Mouse (Mus musculus) forebrain, embryonic 15.5 days (tissue): ENCODE measurements at regions not wholly inside any gene's neighbourhood (a gene's known extent, or its start where the extent isn't known, plus 50 kb on each side); places are given as distances from the start of the nearest gene placed in this dataset.
A peak's percentile ranks its signal among the peaks of the same experiment; 100 is the strongest.

Experiments used
- ATAC-seq: fragments of 200-750 bp; cut with Nextera tagmentation; replicated peaks from 2 replicates; pipeline ENCODE4 v1.8.0; 2017; ENCODE audit warnings: mild to moderate bottlenecking, moderate TSS enrichment, moderate library complexity
- H3K27ac ChIP-seq: fragments of 300-500 bp; sonication (generic); replicated peaks from 2 replicates; pipeline ENCODE4 v1.5.1; 2015; ENCODE audit warnings: mild to moderate bottlenecking, inconsistent platforms
- H3K27me3 ChIP-seq: fragments of 300-500 bp; sonication (generic); 2 replicates; pipeline ENCODE4 v1.6.1; 2015; ENCODE audit warnings: inconsistent platforms
- H3K36me3 ChIP-seq: fragments of 300-500 bp; sonication (generic); 2 replicates; pipeline ENCODE4 v1.6.1; 2015; ENCODE audit warnings: mild to moderate bottlenecking, inconsistent platforms
- H3K4me1 ChIP-seq: fragments of 300-500 bp; sonication (generic); 2 replicates; pipeline ENCODE4 v1.6.1; 2015; ENCODE audit warnings: inconsistent platforms
- H3K4me2 ChIP-seq: fragments of 300-500 bp; sonication (generic); replicated peaks from 2 replicates; pipeline ENCODE4 v1.6.1; 2015; ENCODE audit warnings: mild to moderate bottlenecking, inconsistent platforms
- H3K4me3 ChIP-seq: fragments of 300-500 bp; sonication (generic); 2 replicates; pipeline ENCODE4 v1.5.1; 2015; ENCODE audit warnings: mild to moderate bottlenecking, inconsistent platforms
- H3K9ac ChIP-seq: fragments of 300-500 bp; sonication (generic); replicated peaks from 2 replicates; pipeline ENCODE4 v1.6.1; 2015; ENCODE audit warnings: mild to moderate bottlenecking, inconsistent platforms
- H3K9me3 ChIP-seq: fragments of 300-500 bp; sonication (generic); 2 replicates; pipeline ENCODE4 v1.6.1; 2016; ENCODE audit warnings: inconsistent platforms
- WGBS: fragments of 180-500 bp; shearing (Covaris S2); methylation state at CpG from one replicate; pipeline ENCODE4 v1.1.7; 2015; ENCODE audit warnings: mixed read lengths; 5-methylcytosine and 5-hydroxymethylcytosine counted together

DNA sequence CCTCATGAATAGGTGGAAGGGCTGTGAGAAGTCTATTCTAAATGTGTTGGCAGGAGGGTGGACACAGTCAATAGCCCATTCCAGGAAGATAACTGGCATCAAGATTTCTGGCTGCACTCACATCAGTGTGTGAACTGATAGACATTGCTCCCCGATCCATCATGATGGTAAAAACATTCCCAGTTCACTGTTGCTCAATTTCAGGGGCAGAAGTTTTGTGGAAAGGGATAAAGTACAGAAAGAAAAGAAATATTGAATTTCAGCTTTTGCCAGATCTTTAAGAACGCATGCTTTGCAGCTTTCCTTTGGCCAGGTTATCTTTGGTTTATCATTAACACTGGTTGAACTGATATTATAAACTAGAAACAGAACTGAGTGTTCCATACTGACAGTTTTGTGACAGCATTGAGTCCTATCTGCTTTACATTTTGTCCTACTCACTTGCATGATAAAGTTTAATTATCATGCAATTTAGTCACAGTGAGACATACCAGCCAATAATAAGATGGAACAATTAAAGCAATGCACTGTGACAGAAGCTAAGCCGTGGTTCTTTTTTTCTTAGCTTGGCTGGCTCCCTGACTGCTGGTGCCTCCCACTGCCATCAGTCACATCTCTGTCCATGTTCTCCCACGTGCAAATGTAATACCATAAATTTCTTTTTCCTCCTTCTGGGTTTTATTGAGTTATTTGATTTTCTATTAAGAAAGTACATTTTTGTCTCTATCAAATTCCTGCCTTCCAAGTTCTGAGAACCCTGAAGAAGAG, 302.1 kb downstream of the Etaa1 start:
- no peaks in the 10 kb centered on the region for H3K4me1 ChIP-seq
- H3K4me3 ChIP-seq = no peak overlapping the region
- H3K36me3 ChIP-seq = no peaks in the 10 kb centered on the region
- WGBS = 60% methylated on average over 4 of the region's 4 CpGs
- no peak for ATAC-seq
- H3K27ac ChIP-seq = no peak overlapping the region
- no peaks in the 10 kb centered on the region for H3K27me3 ChIP-seq
- H3K4me2 ChIP-seq = no peak overlapping the region
- H3K9ac ChIP-seq = no peak overlapping the region
- H3K9me3 ChIP-seq = no peaks in the 10 kb centered on the region

DNA sequence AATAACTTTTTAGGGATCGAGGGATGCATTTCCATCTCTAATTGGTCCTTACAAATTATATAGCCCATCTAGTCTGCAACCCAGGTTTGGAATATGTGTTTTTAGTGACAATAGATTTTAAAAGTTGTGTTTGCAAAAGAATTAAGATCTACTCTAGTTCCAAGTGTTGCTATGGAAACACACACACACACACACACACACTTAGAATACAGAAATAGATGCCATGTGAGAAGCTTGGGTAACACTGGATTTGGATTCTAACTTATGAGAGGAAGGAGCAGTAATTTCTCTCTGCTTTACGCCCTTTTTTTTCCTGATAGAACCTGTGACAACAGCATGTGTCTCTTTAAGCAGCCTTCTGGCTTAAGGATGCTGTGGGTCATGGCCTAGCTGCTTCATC, 297.8 kb downstream of the Etaa1 start:
- Histone ChIP-seq H3K27ac (no peak overlapping the region), H3K9me3 (no peaks in the 10 kb centered on the region), H3K4me1 (peaks cover 15% of the 10 kb centered on the region), H3K9ac (no peak overlapping the region), H3K4me2 (no peak overlapping the region), H3K36me3 (no peaks in the 10 kb centered on the region), H3K27me3 (no peaks in the 10 kb centered on the region), H3K4me3 (no peak overlapping the region)
- WGBS = 94% methylated on average over 2 of the region's 2 CpGs
- ATAC-seq = no peak

DNA sequence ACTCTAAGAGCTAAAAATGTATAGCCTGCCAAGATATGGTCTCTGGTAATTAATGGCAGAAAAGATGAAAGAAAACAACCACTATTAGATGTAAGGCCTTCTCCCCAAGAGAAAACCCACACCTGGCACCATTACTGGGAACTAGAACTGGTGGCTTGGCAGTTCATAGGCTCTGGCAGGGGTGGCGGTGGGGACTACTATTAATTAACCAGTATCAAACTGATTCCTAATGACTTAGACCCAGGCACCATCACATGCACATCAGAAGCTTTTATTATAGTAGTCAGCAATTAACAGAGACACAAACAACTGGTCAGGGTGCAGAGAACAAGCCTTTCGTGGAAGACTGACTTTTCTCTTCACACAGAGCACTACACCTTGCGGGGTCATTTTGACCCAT, 296.0 kb downstream of the Etaa1 start:
- H3K4me3 ChIP-seq = no peak overlapping the region
- H3K4me2 ChIP-seq = no peak overlapping the region
- H3K9me3 ChIP-seq = no peaks in the 10 kb centered on the region
- 30% methylated on average over 3 of the region's 3 CpGs for WGBS
- peak; percentile 52; the same call in 1 of the 2 replicates for ATAC-seq
- H3K27me3 ChIP-seq = no peaks in the 10 kb centered on the region
- H3K27ac ChIP-seq = peak overlapping the region; percentile 33
- peaks cover 15% of the 10 kb centered on the region for H3K4me1 ChIP-seq
- no peaks in the 10 kb centered on the region for H3K36me3 ChIP-seq
- H3K9ac ChIP-seq = no peak overlapping the region

DNA sequence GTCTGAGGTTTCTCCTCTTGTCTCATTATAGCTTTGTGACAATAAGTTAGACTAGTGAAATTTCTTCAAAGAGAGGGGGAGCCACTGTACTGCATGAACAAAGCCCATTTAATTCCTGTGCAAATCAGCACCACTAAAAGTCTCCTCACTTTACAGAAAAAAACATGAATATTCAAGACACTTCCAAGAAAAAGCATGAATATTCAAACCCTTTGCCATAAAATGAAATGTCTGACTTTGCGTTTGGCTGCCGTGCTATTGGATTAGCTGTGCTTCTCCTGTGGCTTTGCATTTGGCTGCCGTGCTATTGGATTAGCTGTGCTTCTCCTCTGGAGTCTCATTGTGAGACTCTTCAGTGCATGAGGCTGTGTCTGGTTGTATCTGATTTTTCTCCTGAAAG, 295.4 kb downstream of the Etaa1 start:
- 16% methylated on average over 3 of the region's 3 CpGs for WGBS
- H3K9me3 ChIP-seq = no peaks in the 10 kb centered on the region
- peak; percentile 90 for ATAC-seq
- no peaks in the 10 kb centered on the region for H3K36me3 ChIP-seq
- no peak overlapping the region for H3K9ac ChIP-seq
- H3K27me3 ChIP-seq = no peaks in the 10 kb centered on the region
- H3K4me2 ChIP-seq = no peak overlapping the region
- peak overlapping the region; percentile 33 for H3K27ac ChIP-seq
- peaks cover 15% of the 10 kb centered on the region for H3K4me1 ChIP-seq
- no peak overlapping the region for H3K4me3 ChIP-seq

DNA sequence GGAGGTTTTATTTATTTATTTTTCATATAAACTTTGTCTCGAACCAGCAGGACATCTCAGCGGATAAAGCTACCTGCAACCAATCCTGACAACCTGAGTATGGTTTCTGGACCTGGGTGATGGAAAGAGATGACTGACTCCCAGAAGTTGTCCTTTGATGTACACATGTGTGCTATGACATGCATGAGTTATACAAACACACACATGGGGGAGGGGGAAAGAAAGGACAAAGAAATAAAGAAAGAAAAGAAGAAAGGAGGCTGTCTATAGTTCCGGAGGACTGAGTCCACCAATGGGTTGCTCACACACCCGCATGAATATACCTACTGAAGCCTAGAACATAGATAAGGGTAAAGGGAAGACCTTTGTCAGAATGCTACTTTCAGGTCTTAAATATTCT, 295.0 kb downstream of the Etaa1 start:
- 65% methylated on average over 4 of the region's 4 CpGs for WGBS
- ATAC-seq = peak; percentile 57
- no peak overlapping the region for H3K27ac ChIP-seq
- no peaks in the 10 kb centered on the region for H3K36me3 ChIP-seq
- no peak overlapping the region for H3K4me2 ChIP-seq
- H3K9me3 ChIP-seq = no peaks in the 10 kb centered on the region
- H3K4me1 ChIP-seq = peaks cover 19% of the 10 kb centered on the region
- H3K9ac ChIP-seq = no peak overlapping the region
- H3K4me3 ChIP-seq = no peak overlapping the region
- H3K27me3 ChIP-seq = no peaks in the 10 kb centered on the region

DNA sequence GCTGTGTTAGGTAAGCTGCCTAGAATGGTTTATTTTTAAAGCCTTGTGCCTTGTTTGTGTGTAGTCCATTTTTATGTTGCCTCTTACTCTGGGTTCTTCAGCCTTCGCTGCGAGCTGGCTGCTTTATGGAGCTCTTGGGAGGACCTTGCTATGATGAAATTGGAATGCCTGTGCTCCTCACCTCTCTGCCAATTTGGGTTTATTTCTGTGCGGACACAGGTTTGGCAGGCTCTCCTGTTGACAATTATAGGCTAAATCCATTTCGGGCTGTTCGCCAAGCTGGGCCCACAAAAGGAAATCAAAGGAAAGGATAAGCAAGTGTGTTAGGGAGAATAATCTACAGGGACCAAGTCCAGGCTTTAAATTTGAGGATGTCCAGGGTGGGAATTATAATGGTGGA, 289.8 kb downstream of the Etaa1 start:
- H3K9ac ChIP-seq = no peak overlapping the region
- no peak overlapping the region for H3K4me2 ChIP-seq
- H3K27ac ChIP-seq = no peak overlapping the region
- 31% methylated on average over 5 of the region's 5 CpGs for WGBS
- no peak overlapping the region for H3K4me3 ChIP-seq
- no peaks in the 10 kb centered on the region for H3K9me3 ChIP-seq
- H3K27me3 ChIP-seq = no peaks in the 10 kb centered on the region
- H3K4me1 ChIP-seq = peaks cover 18% of the 10 kb centered on the region; the same call in 1 of the 2 replicates
- no peaks in the 10 kb centered on the region for H3K36me3 ChIP-seq
- ATAC-seq = peak; percentile 52

DNA sequence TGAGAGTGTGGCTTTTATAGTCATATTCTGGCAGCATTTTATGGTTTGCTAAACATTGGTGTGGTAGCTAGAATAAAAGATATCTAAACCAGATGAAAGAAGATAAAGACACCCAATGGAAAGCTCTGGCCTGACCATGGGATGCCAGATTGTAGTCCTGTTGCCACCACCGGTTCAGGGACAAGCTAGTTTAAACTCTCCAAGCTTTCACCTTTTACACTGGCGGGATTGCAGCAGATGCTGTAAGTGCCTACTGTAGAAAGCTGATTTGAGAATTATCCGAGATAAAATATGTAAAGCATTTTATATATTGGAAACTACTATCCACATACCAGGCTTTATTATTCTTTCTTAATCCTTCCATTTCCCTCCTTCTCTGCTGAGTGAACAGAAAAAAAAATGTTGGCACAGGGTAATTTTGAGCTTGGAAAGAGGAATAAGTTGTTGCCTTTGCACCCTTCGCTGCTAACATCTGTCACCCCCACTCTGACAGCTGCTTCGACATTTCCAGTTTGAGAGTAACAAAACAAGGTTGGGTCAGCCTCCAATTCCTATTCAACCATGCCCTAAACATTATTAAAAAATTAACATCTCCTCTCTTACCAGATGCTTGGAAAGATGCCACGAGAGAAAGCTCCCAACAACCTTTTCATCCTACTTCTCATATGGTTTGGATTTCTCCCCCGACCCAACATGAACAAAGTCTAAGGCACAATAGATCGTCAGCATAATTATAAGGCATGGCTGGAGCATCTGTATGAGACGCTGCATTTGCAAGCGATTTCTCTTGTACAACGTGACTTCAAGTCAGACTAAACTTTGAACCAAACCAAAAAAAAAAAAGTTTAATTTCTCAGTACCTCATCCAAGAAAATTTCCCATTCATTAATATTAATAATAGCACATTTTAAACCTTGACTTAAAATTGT, 287.8 kb downstream of the Etaa1 start:
- peak; percentile 53; the same call in 1 of the 2 replicates for ATAC-seq
- H3K36me3 ChIP-seq = no peaks in the 10 kb centered on the region
- H3K4me3 ChIP-seq = no peak overlapping the region
- no peak overlapping the region for H3K4me2 ChIP-seq
- H3K9ac ChIP-seq = no peak overlapping the region
- H3K27me3 ChIP-seq = no peaks in the 10 kb centered on the region
- 46% methylated on average over 11 of the region's 11 CpGs for WGBS
- no peaks in the 10 kb centered on the region for H3K9me3 ChIP-seq
- H3K4me1 ChIP-seq = peaks cover 18% of the 10 kb centered on the region; the same call in 1 of the 2 replicates
- H3K27ac ChIP-seq = no peak overlapping the region

DNA sequence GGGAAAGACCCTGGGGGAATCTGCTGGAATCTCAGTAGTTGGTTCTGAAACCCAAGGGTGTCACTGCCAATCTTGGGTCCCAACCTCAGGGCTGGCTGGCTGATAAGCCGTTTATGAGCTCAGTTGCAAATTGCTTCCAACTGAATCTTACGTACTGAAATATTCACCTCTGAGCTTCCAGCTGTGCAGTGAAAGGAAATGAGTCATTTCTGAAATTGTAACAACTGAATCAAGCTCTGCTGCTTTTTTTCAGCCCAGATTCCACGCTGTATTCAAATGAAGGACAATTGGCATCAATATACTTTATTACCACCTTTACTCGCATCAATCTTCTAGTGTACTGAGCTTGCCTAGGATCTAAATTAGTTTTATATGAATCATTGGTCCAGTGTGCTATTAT, 272.7 kb downstream of the Etaa1 start:
- Histone ChIP-seq H3K27ac (no peak overlapping the region), H3K4me1 (peaks cover 7% of the 10 kb centered on the region), H3K4me2 (no peak overlapping the region), H3K9me3 (no peaks in the 10 kb centered on the region), H3K9ac (no peak overlapping the region), H3K36me3 (no peaks in the 10 kb centered on the region), H3K4me3 (no peak overlapping the region), H3K27me3 (no peaks in the 10 kb centered on the region)
- ATAC-seq = no peak
- WGBS = 75% methylated on average over 4 of the region's 4 CpGs

DNA sequence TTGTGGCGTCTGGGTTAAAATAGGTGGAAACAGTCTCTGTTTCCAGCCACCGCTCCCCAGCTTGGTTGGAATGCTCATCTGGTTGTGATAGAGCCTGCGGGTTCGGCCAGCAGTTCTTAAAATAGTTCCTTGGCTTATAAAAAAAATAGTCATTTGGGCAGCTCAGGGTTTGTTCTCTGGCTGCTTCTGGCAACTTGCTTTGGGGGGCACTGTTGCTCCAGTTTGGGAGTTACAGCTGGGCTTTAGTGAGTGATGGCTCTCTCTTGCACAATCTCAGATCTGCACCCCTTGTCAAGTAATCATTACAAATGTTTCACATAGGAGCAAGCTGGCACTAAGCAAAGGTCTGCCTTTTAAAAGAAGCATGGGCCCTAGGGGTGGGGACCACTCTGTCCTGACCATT, 268.0 kb downstream of the Etaa1 start:
- no peaks in the 10 kb centered on the region for H3K27me3 ChIP-seq
- no peak overlapping the region for H3K4me2 ChIP-seq
- no peak overlapping the region for H3K9ac ChIP-seq
- H3K4me3 ChIP-seq = no peak overlapping the region
- no peaks in the 10 kb centered on the region for H3K36me3 ChIP-seq
- no peak overlapping the region for H3K27ac ChIP-seq
- ATAC-seq = peak; percentile 82
- H3K4me1 ChIP-seq = peaks cover 7% of the 10 kb centered on the region
- H3K9me3 ChIP-seq = no peaks in the 10 kb centered on the region
- WGBS = 48% methylated on average over 4 of the region's 4 CpGs

DNA sequence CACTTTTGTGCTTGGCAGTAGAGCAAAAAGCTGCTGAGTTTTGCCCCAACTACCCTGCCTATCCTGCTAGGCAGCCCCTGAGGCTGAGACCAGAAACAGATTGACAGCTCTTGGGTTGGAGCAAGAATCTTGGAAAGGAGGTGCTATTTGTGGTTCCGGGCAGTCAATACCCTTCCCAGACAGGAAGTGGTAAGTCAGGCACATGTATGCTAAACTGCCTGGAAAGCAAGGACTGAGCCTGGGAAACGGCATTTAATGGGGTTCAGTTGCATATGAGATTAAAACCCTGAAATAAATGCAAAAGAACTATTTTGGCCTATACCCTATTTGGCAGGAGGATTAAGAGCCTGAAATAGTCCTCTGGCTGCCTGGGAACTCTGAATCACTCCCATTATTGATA, 266.9 kb downstream of the Etaa1 start:
- peaks cover 7% of the 10 kb centered on the region for H3K4me1 ChIP-seq
- no peak overlapping the region for H3K27ac ChIP-seq
- no peaks in the 10 kb centered on the region for H3K9me3 ChIP-seq
- peak; percentile 78 for ATAC-seq
- 27% methylated on average over 2 of the region's 2 CpGs for WGBS
- H3K4me2 ChIP-seq = no peak overlapping the region
- H3K9ac ChIP-seq = no peak overlapping the region
- no peaks in the 10 kb centered on the region for H3K36me3 ChIP-seq
- H3K4me3 ChIP-seq = no peak overlapping the region
- H3K27me3 ChIP-seq = no peaks in the 10 kb centered on the region

DNA sequence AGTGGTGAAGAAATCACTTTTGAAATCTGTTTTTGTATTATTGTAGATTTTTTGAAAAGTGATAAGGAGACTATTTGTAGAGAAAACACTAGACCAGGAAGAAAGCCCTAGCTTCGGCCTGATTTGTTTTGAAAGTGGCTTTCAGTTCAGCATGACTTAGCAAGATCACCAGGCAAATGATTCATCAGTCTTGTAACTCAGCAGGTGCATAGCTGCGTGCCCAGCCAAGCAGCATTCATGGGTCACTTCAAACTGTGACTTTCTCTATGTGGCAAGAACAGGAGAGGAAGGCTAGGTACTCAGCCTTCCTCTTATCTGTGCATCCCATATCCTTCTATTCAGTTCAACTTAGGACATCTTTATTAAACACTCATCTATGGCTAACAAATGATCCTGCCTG, 259.5 kb downstream of the Etaa1 start:
- Histone ChIP-seq H3K27ac (no peak overlapping the region), H3K9ac (no peak overlapping the region), H3K9me3 (no peaks in the 10 kb centered on the region), H3K4me2 (no peak overlapping the region), H3K4me3 (no peak overlapping the region), H3K36me3 (no peaks in the 10 kb centered on the region), H3K4me1 (no peaks in the 10 kb centered on the region), H3K27me3 (no peaks in the 10 kb centered on the region)
- 29% methylated on average over 2 of the region's 2 CpGs for WGBS
- ATAC-seq = no peak

DNA sequence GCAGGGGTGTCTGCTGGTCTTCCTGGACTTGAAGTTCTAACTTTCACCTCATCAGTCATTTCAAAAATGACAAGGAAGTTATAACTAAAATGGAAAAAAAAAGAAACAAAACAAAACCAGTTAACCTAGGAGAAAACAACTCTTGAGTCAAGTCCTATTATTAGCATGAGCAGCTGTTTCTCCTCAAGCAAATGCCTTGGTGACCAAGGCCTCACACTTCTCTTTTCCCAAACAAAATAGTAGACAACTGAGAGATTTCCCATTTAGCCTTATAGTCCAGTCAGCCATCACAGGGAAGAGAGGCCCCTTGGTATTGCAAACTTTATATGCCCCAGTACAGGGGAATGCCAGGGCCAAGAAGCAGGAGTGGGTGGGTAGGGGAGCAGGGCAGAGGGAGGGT, 244.9 kb downstream of the Etaa1 start:
- Histone ChIP-seq H3K27me3 (no peaks in the 10 kb centered on the region), H3K27ac (no peak overlapping the region), H3K4me2 (no peak overlapping the region), H3K9me3 (no peaks in the 10 kb centered on the region), H3K36me3 (no peaks in the 10 kb centered on the region), H3K4me3 (no peak overlapping the region), H3K9ac (no peak overlapping the region), H3K4me1 (no peaks in the 10 kb centered on the region)
- ATAC-seq = no peak
